Mouse (Mus musculus): Measurements from ENCODE around the gene Dnaja2.

Gene Dnaja2

GRCm38 (mm10) chr8:85498577-85498976 is 56.6 kb downstream of the Dnaja2 start:
- DNase-seq: no peak

GRCm38 (mm10) chr8:85496778-85497177 is 58.4 kb downstream of the Dnaja2 start:
- DNase-seq: no peak

GRCm38 (mm10) chr8:85496125-85496524 is 59.0 kb downstream of the Dnaja2 start:
- no peak for DNase-seq

GRCm38 (mm10) chr8:85492940-85493931 is 61.9 kb downstream of the Dnaja2 start:
- DNase-seq: peak; percentile 32

GRCm38 (mm10) chr8:85492125-85492875 is 62.8 kb downstream of the Dnaja2 start, which contains the start of gene Gpt2:
Gpt2 (plus strand) TSS chr8:85492576.
- DNase-seq: peak; percentile 93

- no peak for DNase-seq
Observed at GRCm38 (mm10) chr8:85489546-85489945, 65.6 kb downstream of the Dnaja2 start.

GRCm38 (mm10) chr8:85488631-85489030 is 66.5 kb downstream of the Dnaja2 start:
- no peak for DNase-seq

- no peak for DNase-seq
Observed at GRCm38 (mm10) chr8:85487906-85488620, 67.1 kb downstream of the Dnaja2 start.

All from cerebellum, adult 8-10 months (tissue).